Mouse (Mus musculus): ENCODE results near the gene Nat8l. TPM values are rescaled to one million over a fixed set of nuclear protein-coding genes. Genes with fewer than 3 reads are reported as not detected.

Nat8l gene
- polyA plus RNA-seq, 1 experiment from 2014 or later = 0.14 TPM

DNA sequence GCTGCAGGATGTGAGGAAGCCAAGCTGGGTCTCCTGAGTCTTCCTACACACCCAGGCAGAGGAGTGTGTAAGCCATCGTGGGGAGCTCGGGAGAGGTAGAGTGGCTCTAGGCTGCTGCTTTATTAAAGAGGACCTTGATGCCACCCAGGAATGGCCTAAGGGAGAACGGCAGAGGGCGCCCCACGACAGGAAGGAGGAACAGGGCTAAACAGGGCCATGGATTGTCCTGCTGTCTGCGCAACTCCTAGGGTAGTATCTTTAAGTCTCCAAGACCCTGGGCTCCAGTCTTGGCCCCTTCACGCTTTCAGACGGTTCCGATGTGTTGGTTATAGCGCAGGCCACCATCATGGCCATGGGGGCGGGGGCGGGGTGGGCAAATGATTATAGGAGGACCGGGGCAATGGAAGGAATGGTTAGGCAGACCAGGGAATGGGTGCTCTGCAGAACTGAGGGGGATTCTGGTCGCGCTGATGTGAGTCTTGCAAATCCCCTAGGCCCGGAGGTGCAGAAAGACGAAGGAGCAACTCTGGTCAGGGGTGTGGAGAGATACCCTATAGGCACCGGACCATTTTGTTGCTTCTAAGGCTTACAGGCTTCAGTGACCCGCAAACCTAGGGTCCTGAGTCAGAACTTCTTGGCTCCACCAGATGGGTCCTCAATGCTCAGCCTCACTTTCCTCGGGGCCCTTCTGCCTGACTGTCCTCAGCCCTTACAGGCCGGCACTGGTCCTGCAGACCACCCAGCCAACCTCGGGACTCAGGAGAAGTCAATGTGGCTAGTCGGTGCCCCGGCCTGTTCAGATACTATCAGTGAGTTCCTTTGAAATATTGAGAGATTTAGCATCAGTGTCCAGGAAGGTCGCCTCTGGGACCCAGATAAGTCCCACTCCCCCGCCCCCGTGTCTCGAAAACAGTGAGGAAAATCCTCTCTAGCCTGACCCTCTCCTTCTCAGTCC lies 836 bp upstream of the Nat8l start:
- no peaks in the 10 kb centered on the region for H3K36me3 ChIP-seq (replicated peaks; ENCODE audit: insufficient read depth, low read length)
- no peaks in the 10 kb centered on the region for H3K9me3 ChIP-seq (ENCODE audit: low read length)
- ATAC-seq = no peak
- no peak overlapping the region for H3K27ac ChIP-seq (ENCODE audit: low read depth)
- WGBS (ENCODE audit: insufficient replicate concordance) = 43% methylated on average over 28 of the region's 28 CpGs
- H3K4me1 ChIP-seq (ENCODE audit: insufficient read depth) = peaks cover 17% of the 10 kb centered on the region; the same call in 1 of the 2 replicates
- peak overlapping the region; percentile 70 for H3K4me2 ChIP-seq (ENCODE audit: low read depth, low read length)
- TF ChIP-seq EP300 (IDR thresholded peaks at IDR 0.05; ENCODE audit: low read depth) (no peak), CTCF (IDR thresholded peaks at IDR 0.05; ENCODE audit: low read depth) (peak; percentile 60)
- H3K4me3 ChIP-seq (ENCODE audit: low read depth, low read length) = peak overlapping the region; percentile 56
- H3K27me3 ChIP-seq (ENCODE audit: insufficient read depth, low read length) = peaks cover 53% of the 10 kb centered on the region
- DNase-seq = peak; percentile 61
- H3K9ac ChIP-seq (replicated peaks) = no peak overlapping the region

DNA sequence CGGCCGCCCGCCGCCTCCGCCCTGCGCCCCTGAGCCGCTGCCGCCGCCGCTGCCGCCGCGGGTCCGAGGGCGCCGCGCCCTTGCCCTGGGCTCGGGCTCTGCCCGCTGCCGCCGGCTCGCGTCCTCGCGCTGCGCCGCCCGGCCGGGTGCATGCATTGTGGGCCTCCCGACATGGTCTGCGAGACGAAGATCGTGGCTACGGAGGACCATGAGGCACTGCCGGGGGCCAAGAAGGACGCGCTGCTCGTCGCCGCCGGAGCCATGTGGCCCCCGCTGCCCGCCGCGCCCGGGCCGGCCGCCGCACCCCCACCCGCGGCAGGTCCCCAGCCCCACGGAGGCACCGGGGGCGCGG lies 886 bp downstream of the Nat8l start:
- Histone ChIP-seq H3K9me3 (ENCODE audit: low read length) (no peaks in the 10 kb centered on the region), H3K36me3 (replicated peaks; ENCODE audit: insufficient read depth, low read length) (no peaks in the 10 kb centered on the region), H3K4me3 (ENCODE audit: low read depth, low read length) (peak overlapping the region; percentile 56), H3K9ac (replicated peaks) (peak overlapping the region; percentile 4; the same call in 1 of the 2 replicates), H3K27ac (ENCODE audit: low read depth) (no peak overlapping the region), H3K4me2 (ENCODE audit: low read depth, low read length) (peak overlapping the region; percentile 70), H3K4me1 (ENCODE audit: insufficient read depth) (peaks cover 17% of the 10 kb centered on the region; the same call in 1 of the 2 replicates), H3K27me3 (ENCODE audit: insufficient read depth, low read length) (peaks cover 53% of the 10 kb centered on the region)
- no peak for TF ChIP-seq CTCF (IDR thresholded peaks at IDR 0.05; ENCODE audit: low read depth)
- TF ChIP-seq EP300 (IDR thresholded peaks at IDR 0.05; ENCODE audit: low read depth) = no peak
- DNase-seq (no peak), ATAC-seq (no peak)
- WGBS (ENCODE audit: insufficient replicate concordance) = 1% methylated on average over 22 of the region's 55 CpGs

DNA sequence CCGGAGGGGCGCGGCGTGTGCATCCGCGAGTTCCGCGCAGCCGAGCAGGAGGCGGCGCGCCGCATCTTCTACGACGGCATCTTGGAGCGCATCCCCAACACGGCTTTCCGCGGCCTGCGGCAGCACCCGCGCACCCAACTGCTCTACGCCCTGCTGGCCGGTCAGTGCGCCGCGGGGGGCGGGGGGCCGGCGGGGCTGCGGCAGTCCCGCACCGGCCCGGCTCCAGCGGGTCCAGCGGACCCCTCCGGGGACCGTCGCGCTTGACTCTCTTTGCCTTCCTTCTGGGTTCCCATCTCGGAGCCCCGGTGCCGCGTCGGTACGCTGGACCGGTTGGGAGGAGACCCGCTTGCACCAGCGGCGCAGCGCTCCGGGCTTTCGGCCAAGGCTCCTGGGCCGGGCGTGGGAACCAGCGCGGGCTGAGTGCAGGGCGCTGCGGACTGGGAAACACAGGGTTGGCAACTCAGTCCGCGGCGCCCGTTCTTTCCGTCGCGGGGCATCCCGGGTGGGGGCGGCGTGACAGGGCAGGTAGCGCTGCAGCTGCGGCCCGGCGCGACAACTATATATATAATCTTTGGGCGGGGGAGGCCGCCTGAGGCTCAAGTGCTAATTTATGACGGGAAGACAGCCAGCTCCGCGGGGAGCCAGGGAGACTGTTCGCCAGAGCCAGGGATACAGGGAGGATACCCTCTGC lies 1.4 kb downstream of the Nat8l start:
- peak; percentile 62 for DNase-seq
- no peak for ATAC-seq
- WGBS (ENCODE audit: insufficient replicate concordance) = under 1% methylated on average over 71 of the region's 80 CpGs
- Histone ChIP-seq H3K9me3 (ENCODE audit: low read length) (no peaks in the 10 kb centered on the region), H3K27me3 (ENCODE audit: insufficient read depth, low read length) (peaks cover 53% of the 10 kb centered on the region), H3K4me2 (ENCODE audit: low read depth, low read length) (peak overlapping the region; percentile 70), H3K9ac (replicated peaks) (peak overlapping the region; percentile 4; the same call in 1 of the 2 replicates), H3K4me3 (ENCODE audit: low read depth, low read length) (peak overlapping the region; percentile 56), H3K27ac (ENCODE audit: low read depth) (no peak overlapping the region), H3K36me3 (replicated peaks; ENCODE audit: insufficient read depth, low read length) (no peaks in the 10 kb centered on the region), H3K4me1 (ENCODE audit: insufficient read depth) (peaks cover 17% of the 10 kb centered on the region; the same call in 1 of the 2 replicates)
- TF ChIP-seq CTCF (IDR thresholded peaks at IDR 0.05; ENCODE audit: low read depth) (no peak), EP300 (IDR thresholded peaks at IDR 0.05; ENCODE audit: low read depth) (no peak)

DNA sequence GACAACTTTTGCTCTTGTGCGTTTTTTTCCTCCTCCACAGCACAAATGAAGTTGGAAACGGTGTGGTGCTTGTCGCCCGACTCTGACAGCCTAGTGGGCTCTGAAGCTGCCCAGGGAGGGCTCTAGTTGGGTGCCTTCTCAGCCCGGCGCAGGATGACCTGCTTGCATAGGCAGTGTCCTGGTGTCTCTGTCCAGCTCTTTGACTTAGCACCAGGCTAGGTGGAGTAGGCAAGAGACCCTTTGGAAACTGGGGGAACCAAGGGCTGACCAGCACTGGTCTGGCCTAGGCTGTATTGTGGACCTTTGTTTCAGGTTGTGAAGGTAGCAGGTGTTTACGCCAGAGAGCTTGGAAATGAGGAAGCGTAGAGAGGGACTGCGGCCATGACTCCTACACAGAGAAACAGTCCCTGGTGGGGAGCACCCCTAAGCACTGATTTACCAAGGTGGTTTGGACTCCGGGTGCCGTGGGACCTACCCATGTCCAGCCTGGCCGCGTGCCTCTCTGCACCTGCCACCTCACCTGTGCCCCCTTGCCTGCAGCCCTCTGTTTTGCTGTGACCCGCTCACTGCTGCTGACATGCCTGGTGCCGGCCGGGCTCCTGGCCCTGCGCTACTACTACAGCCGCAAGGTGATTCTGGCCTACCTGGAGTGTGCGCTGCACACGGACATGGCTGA lies 2.2 kb downstream of the Nat8l start:
- Histone ChIP-seq H3K36me3 (replicated peaks; ENCODE audit: insufficient read depth, low read length) (no peaks in the 10 kb centered on the region), H3K4me1 (ENCODE audit: insufficient read depth) (peaks cover 17% of the 10 kb centered on the region; the same call in 1 of the 2 replicates), H3K9me3 (ENCODE audit: low read length) (no peaks in the 10 kb centered on the region), H3K27ac (ENCODE audit: low read depth) (no peak overlapping the region), H3K9ac (replicated peaks) (no peak overlapping the region), H3K4me3 (ENCODE audit: low read depth, low read length) (peak overlapping the region; percentile 56), H3K27me3 (ENCODE audit: insufficient read depth, low read length) (peaks cover 53% of the 10 kb centered on the region), H3K4me2 (ENCODE audit: low read depth, low read length) (peak overlapping the region; percentile 70; the same call in 1 of the 2 replicates)
- ATAC-seq (no peak), DNase-seq (no peak)
- 70% methylated on average over 20 of the region's 20 CpGs for WGBS (ENCODE audit: insufficient replicate concordance)
- TF ChIP-seq EP300 (IDR thresholded peaks at IDR 0.05; ENCODE audit: low read depth) = no peak
- TF ChIP-seq CTCF (IDR thresholded peaks at IDR 0.05; ENCODE audit: low read depth) = no peak

DNA sequence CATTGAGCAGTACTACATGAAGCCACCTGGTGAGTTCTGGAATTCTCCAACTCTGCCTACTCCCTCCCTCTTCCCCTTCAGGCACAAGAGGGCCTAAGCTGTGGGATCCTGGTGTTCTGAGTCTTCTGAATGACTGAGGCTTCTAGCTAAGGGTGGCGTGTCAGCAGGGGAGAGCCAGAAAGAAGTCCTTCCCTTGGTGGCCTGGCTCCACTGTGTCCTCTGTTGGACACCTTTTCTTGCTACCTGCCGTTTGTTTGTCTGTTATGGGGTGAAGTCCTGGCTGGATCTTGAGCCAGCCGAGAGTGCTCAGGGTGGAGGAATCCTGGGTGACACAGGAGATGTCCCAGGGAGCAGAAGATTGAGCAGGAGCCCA lies 2.7 kb downstream of the Nat8l start:
- H3K4me3 ChIP-seq (ENCODE audit: low read depth, low read length) = no peak overlapping the region
- H3K27ac ChIP-seq (ENCODE audit: low read depth) = no peak overlapping the region
- peaks cover 53% of the 10 kb centered on the region for H3K27me3 ChIP-seq (ENCODE audit: insufficient read depth, low read length)
- H3K4me2 ChIP-seq (ENCODE audit: low read depth, low read length) = no peak overlapping the region
- no peaks in the 10 kb centered on the region for H3K36me3 ChIP-seq (replicated peaks; ENCODE audit: insufficient read depth, low read length)
- no peaks in the 10 kb centered on the region for H3K9me3 ChIP-seq (ENCODE audit: low read length)
- no peak overlapping the region for H3K9ac ChIP-seq (replicated peaks)
- H3K4me1 ChIP-seq (ENCODE audit: insufficient read depth) = peaks cover 17% of the 10 kb centered on the region; the same call in 1 of the 2 replicates
- no peak for TF ChIP-seq CTCF (IDR thresholded peaks at IDR 0.05; ENCODE audit: low read depth)
- ATAC-seq (no peak), DNase-seq (no peak)
- 79% methylated on average over 3 of the region's 3 CpGs for WGBS (ENCODE audit: insufficient replicate concordance)

Data from liver, postnatal 0 days (tissue).